Mouse (Mus musculus) MEL-GATA-1-ER (cell line): ENCODE results near the gene H1foo.

ENCODE experiments used
- DNase-seq: peaks from one replicate; pipeline ENCODE4 v3.0.0-alpha.2; 2012; ENCODE audit warnings: low read depth; ENCODE audit errors: extremely low read depth

The H1foo gene

GRCm38 (mm10) chr6:115944638-115945037 is at the start of gene H1foo:
TSS of gene H1foo (plus strand) at chr6:115944938.
- no peak for DNase-seq

GRCm38 (mm10) chr6:115896346-115896745 is 48.4 kb upstream of the H1foo start:
- DNase-seq = no peak

GRCm38 (mm10) chr6:115897117-115897516 is 47.6 kb upstream of the H1foo start:
- no peak for DNase-seq

GRCm38 (mm10) chr6:115897926-115898520 is 46.7 kb upstream of the H1foo start:
- no peak for DNase-seq

- DNase-seq = no peak
Measured at GRCm38 (mm10) chr6:115901062-115901461, 43.7 kb upstream of the H1foo start.

DNA sequence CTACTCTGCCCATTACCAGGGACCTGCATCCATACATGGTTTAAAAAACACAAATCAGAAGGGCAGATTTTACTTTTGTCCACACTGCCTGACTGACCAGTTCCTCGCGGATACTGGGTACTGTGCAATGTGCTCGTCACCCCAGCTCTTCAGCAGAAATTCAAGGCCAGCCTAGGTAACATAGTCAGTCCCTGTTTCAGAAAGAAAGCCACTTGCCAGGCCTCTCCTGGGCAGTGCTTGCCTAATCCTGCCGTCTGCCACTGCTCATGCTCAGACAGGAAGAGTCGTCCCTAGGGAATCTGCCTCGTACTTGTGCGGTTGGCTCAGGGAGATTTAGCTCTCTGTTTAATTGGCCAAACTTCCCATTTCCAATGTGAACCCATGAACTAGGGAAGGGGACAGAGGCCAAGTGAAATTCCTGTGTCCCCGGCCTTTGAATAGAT is 43.2 kb upstream of the H1foo start:
- no peak for DNase-seq

DNA sequence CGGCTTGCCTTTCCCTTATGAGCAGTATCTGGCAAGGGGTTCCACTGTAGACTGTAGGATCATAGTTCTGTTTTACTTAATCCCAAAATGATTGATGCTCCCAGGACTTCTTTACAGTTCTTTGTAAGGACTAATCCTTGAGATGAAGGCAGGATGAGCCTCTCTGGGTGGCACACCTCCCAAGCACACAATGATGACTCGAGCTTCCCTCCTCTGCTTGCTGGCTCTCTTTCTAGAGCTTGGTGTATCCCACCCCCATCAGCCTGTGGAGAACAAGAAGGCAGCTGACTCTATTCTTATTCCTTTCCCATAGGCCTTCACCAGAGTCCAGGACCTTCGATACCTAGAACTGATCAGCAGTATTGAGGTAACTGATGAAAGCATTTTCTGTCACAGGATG is 42.2 kb upstream of the H1foo start:
- DNase-seq = no peak

DNA sequence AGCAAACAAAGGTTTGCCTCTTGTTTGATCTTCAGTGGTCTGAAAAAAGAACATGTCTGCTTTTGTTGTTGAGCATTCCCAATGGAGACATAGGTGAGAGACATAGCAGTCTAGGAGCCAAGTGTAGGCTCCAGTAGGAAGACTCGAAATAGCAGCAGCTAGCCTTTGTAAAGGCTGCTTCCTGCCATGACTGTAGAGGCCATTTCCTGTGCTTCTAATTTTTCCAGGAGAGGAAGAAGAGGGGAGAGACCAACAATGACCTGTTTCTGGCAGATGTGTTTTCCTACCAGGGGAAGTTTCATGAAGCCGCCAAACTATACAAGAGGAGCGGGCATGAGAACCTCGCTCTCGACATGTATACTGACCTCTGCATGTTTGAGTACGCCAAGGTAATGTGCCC is 39.2 kb upstream of the H1foo start:
- DNase-seq = no peak

GRCm38 (mm10) chr6:115906455-115906854 is 38.3 kb upstream of the H1foo start:
- no peak for DNase-seq

- DNase-seq = peak; percentile 84
Measured at GRCm38 (mm10) chr6:115906871-115907270, 37.9 kb upstream of the H1foo start.

DNA sequence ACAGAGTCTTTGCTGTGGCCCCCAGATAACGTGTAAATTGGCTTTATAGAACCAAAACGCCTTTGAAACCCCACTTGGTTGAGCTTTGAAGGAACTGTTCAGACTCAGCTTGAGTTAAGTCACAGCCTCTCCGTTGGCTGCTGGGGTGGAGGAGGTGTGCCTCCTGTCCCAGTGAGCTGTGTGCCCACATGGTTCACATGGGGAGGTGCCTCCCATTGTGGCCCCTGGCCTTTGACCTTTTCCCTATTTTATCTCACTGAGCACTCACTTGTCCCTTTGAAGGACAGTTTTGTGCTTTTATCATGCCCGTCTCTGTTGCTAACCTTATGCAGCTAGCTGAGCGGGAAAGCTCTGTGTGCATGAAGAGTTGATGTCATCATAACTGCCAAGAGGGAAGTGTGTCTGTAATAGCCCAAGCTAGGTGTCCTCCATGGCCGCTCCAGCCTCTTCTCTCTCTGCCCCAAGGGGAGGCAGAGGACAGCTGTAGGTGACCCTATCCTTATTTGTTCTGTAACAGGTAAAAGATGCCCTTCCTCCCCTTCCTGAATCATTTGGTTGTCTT is 36.2 kb upstream of the H1foo start:
- DNase-seq = peak; percentile 50

DNA sequence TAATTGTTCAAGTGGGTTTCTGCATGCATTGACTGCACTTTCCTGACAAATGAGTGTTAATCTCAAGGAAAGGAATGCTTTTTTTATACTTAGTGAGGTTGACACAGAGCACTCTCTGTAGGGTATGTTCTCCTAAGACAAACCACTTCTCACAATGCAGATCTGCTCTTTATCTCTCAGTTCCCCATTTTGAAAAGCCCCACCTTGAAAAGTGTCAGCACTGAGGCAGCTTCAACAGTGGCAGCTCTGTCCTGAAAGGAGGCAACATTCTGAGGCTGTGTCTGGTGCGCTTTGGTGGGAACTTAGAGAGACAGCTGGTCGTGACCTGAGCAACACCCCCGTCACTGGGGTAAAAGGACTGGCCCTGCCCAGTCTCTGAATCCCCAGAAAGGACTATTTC is 35.7 kb upstream of the H1foo start:
- peak; percentile 91 for DNase-seq

GRCm38 (mm10) chr6:115909940-115910339 is 34.8 kb upstream of the H1foo start:
- DNase-seq = no peak

DNA sequence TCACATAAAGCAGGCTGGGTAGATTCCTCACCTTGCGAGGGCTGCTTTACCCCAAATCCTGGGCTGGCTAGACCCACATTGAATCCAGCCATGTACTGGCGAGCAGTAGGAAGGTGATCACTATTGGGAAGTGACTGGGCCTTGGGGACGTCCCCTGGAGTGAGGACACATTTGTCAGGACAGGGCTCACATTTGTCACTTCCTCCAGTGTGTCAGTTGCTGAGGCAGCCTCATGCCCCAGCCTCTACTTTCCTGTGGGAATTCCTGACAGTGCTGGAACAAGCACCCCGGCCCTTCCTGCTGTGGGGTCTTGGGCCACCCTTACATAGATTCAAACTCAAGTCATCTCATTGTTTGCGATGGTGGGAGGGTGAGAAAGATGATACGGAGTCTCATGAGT is 33.0 kb upstream of the H1foo start:
- DNase-seq = no peak

DNA sequence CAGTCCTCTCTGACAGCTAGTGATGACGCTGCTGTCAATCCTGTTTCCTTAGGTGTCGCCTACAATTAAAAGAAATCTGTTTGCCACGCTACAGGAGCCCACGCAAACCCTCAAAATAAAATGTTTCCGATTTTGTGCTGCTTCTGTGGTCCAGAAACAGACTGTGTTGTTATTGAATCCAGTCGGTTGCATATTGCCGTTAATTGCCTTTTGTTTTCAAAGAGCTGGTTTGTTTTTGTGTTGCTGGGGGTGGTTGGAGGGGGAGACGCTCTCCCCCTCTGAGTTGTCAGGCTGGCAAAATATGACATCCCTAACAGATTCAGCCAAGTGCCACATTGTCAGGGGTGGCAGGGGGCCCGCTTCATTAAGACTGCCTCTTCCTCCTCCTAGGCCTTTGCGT is 31.3 kb upstream of the H1foo start:
- no peak for DNase-seq

DNA sequence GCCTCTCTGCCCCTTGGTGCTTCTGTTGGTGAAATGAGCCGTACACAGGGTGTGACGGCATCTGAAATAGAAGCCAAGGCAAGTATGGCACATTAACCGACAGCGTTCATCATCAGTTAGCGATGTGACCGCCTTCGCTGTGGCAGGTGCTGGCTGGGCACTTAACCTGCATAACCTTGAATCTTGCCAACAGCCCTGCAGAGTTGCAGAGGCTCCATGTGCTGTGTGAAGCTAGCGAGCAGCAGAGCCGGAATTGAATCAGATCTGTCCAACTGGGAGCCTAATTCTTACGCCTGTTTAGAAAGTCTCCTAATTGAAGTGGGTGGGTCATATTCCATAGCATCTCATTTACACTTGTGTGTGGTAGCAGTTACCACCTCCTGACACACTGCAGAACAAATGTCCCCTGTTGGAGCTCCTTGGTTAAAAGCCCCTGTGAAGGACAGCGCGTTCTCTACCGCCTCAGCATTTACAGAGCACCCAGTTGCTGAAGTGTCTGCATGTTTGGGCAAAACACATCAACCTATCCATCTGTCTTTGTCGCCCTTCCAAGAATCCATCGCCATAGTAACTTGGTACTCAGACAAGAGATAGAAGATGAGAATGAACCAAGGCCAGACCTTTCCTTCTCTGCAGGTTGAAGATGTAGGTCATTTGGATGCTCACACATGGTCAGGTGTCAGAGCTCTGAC is 30.1 kb upstream of the H1foo start:
- DNase-seq = no peak

GRCm38 (mm10) chr6:115915601-115916445 is 28.9 kb upstream of the H1foo start:
- no peak for DNase-seq

DNA sequence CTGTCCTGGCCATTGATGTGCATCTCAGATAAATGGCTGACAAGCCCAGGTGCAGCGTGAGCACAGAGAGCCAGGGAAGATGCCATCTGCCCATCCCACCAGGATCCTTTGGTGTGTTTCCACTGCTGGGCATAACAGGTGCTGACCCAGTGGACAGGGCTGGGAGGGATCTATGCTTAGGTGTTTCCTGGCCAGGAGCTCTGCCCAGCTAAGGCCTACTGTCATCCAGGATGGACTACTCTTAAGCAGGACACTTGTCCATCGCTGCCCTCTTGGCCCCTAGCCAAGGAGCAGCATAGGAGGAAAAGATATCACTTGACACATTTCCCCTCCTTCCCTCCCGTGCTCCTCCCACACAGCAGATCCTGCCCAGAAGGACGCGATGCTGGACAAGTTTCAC is 28.1 kb upstream of the H1foo start:
- no peak for DNase-seq

DNA sequence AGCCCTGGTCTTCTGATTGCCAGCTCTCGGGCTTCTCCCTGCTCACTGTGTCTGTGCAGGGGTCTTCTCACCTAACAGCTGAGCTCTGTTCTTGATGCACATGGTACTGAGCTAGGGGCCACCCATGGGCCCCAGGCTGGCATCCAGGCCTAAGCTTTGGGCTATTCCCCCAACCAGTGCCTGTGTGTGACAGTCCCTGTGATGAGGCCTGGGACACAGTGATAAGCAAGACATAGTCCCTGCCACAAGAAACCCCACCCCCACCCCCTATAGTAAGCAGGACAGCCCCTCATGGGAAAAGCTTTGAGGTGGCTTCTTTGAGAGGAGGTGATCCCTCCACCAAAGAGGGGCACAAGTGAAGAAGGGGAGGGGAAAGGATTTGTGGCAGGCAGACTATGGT is 26.1 kb upstream of the H1foo start:
- DNase-seq = no peak

DNA sequence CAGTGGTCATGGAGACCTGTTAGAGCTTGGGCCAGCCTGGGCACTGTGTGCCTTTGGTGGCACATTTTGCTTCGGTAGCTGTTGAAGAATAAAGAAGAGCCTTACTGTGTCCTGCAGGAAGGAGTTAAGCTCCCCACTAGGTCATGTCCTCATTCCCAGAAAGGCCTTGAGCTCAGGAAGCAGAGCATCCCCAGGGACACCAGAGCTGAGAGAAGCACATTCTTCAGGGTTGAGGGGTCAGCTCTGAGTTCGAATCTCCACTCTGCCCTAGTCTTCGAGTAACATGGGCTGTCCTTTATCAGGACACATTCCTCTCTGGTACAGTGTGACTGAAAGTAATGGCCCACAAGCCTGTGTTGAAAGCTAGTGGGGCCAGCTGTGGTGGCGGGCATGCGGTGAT is 24.9 kb upstream of the H1foo start:
- no peak for DNase-seq

- no peak for DNase-seq
Measured at GRCm38 (mm10) chr6:115924829-115925228, 19.9 kb upstream of the H1foo start.

- no peak for DNase-seq
Measured at GRCm38 (mm10) chr6:115926416-115926815, 18.3 kb upstream of the H1foo start.
